Mouse (Mus musculus): ENCODE results near the gene Tbc1d23.

- TF ChIP-seq POLR2A (IDR thresholded peaks at IDR 0.05; ENCODE audit: low read depth, low read length) (no peak), CTCF (IDR thresholded peaks at IDR 0.05; ENCODE audit: extremely low read depth, insufficient read depth, insufficient read length, insufficient replicate concordance) (no peak)
Measured at GRCm38 (mm10) chr16:57121816-57122415, 109.4 kb downstream of the Tbc1d23 start.

Data from spleen, adult 2 months (tissue).